Mouse (Mus musculus) WW6 (cell line): Measurements from ENCODE around the gene Col12a1.

Experiments
- DNase-seq: peaks from one replicate; pipeline ENCODE4 v3.0.0-alpha.2; 2013; ENCODE audit warnings: low read depth, low spot score

Gene Col12a1

GRCm38 (mm10) chr9:79718481-79719370 is at the start of gene Col12a1:
Gene Col12a1 (minus strand): TSS chr9:79718831.
- no peak for DNase-seq

- no peak for DNase-seq
Measured at GRCm38 (mm10) chr9:79766991-79767545, 48.4 kb upstream of the Col12a1 start.

GRCm38 (mm10) chr9:79765329-79765728 is 46.7 kb upstream of the Col12a1 start:
- no peak for DNase-seq

GRCm38 (mm10) chr9:79762519-79762918 is 43.9 kb upstream of the Col12a1 start:
- no peak for DNase-seq

- no peak for DNase-seq
Measured at GRCm38 (mm10) chr9:79760076-79760475, 41.4 kb upstream of the Col12a1 start.

- DNase-seq = peak; percentile 87
Measured at GRCm38 (mm10) chr9:79759385-79760005, 40.9 kb upstream of the Col12a1 start, which contains the start of gene Cox7a2. Gene Cox7a2 (minus strand): TSS chr9:79759878.

GRCm38 (mm10) chr9:79755311-79755710 is 36.7 kb upstream of the Col12a1 start:
- no peak for DNase-seq

- no peak for DNase-seq
Measured at GRCm38 (mm10) chr9:79751846-79752245, 33.2 kb upstream of the Col12a1 start.

GRCm38 (mm10) chr9:79750709-79751108 is 32.1 kb upstream of the Col12a1 start:
- no peak for DNase-seq

- peak; percentile 28 for DNase-seq
Measured at GRCm38 (mm10) chr9:79745036-79745435, 26.4 kb upstream of the Col12a1 start.

- no peak for DNase-seq
Measured at GRCm38 (mm10) chr9:79735608-79736007, 17.0 kb upstream of the Col12a1 start.

GRCm38 (mm10) chr9:79730301-79730700 is 11.7 kb upstream of the Col12a1 start:
- DNase-seq = no peak

GRCm38 (mm10) chr9:79723090-79723489 is 4.5 kb upstream of the Col12a1 start:
- no peak for DNase-seq

GRCm38 (mm10) chr9:79721056-79721455 is 2.4 kb upstream of the Col12a1 start:
- no peak for DNase-seq

- no peak for DNase-seq
Measured at GRCm38 (mm10) chr9:79720143-79720542, 1.5 kb upstream of the Col12a1 start.

- DNase-seq = no peak
Measured at GRCm38 (mm10) chr9:79719451-79719850, 820 bp upstream of the Col12a1 start.

GRCm38 (mm10) chr9:79717836-79718475 is 675 bp downstream of the Col12a1 start:
- DNase-seq = no peak

- no peak for DNase-seq
Measured at GRCm38 (mm10) chr9:79716909-79717835, 1.5 kb downstream of the Col12a1 start.

GRCm38 (mm10) chr9:79716496-79716895 is 2.1 kb downstream of the Col12a1 start:
- no peak for DNase-seq

- DNase-seq = no peak
Measured at GRCm38 (mm10) chr9:79714471-79715045, 4.1 kb downstream of the Col12a1 start.
